Mouse (Mus musculus): Measurements from ENCODE around the gene Apbb1ip. TPM values are rescaled to one million over a fixed set of nuclear protein-coding genes. Genes with fewer than 3 reads are reported as not detected.

Apbb1ip gene
- polyA plus RNA-seq, 1 experiment from 2014 or later, result 2.8 TPM

- no peak for ATAC-seq (ENCODE audit: insufficient number of reproducible peaks, low FRiP score, low TSS enrichment, low read depth)
- Histone ChIP-seq H3K9ac (no peak overlapping the region), H3K27ac (no peak overlapping the region), H3K4me3 (no peak overlapping the region), H3K9me3 (no peaks in the 10 kb centered on the region), H3K4me2 (no peak overlapping the region), H3K27me3 (no peaks in the 10 kb centered on the region), H3K4me1 (no peaks in the 10 kb centered on the region), H3K36me3 (no peaks in the 10 kb centered on the region)
- 80% methylated on average over 2 of the region's 2 CpGs for WGBS
Observed at GRCm38 (mm10) chr2:22753461-22754075, 20.3 kb upstream of the Apbb1ip start.

- Histone ChIP-seq H3K4me3 (no peak overlapping the region), H3K4me2 (no peak overlapping the region), H3K4me1 (no peaks in the 10 kb centered on the region), H3K36me3 (no peaks in the 10 kb centered on the region), H3K27ac (no peak overlapping the region), H3K9ac (no peak overlapping the region), H3K9me3 (no peaks in the 10 kb centered on the region), H3K27me3 (no peaks in the 10 kb centered on the region)
- ATAC-seq (ENCODE audit: insufficient number of reproducible peaks, low FRiP score, low TSS enrichment, low read depth), result no peak
- WGBS, result 58% methylated on average over 4 of the region's 4 CpGs
Observed at GRCm38 (mm10) chr2:22754222-22754824, 19.6 kb upstream of the Apbb1ip start.

DNA sequence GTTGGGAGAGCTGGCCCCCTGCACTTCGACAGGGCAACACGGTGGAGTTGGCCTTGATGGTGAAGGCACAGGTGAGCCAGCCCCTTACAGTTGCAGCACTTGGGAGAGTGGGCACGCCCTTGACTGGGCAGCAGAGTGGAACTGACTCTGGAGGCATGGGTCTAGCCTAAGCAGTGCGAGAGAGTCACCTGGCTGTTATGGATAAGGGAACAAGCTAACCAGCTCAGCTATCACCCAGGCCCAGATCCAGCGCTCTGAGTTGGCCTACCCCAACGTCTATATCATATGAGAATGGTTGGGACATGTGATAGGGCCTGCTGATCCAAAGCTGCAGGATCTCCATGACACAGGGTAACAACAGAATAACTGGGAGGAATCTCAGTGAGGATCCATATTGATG, 18.3 kb upstream of the Apbb1ip start:
- H3K4me3 ChIP-seq, result no peak overlapping the region
- H3K27ac ChIP-seq, result no peak overlapping the region
- H3K9me3 ChIP-seq, result no peaks in the 10 kb centered on the region
- WGBS, result 83% methylated on average over 6 of the region's 6 CpGs
- no peaks in the 10 kb centered on the region for H3K4me1 ChIP-seq
- H3K9ac ChIP-seq, result no peak overlapping the region
- H3K4me2 ChIP-seq, result no peak overlapping the region
- no peaks in the 10 kb centered on the region for H3K36me3 ChIP-seq
- no peaks in the 10 kb centered on the region for H3K27me3 ChIP-seq
- no peak for ATAC-seq (ENCODE audit: insufficient number of reproducible peaks, low FRiP score, low TSS enrichment, low read depth)

DNA sequence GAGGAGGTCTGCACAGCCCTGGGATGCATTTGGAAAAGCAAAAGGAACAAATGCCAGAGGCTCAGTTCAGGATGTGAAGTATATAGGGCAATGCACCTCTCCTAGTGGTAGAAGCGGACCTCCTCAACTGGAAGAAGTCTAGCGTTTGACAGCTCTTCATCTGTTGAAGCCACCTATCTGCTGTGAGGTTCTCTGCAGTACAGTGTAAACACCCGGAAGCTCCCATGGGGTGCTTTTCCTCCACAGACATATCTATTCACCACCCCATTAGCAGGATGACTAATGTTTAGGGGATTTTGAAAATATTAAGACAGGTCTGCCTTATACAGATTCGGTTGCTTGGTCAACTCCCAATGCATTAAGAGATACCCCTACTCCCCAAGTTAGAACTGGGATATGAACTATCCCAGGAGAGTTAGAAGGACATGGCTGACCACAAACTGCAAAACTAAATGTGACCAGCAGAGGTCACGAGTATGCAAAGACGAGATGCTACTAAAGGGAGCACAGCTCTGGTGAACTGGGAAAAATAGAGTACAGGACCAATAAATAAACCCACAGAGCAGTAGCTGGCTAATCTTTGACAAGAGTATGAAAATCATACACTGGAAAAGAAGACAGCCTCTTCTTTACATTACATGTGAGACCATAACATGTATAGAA, 15.5 kb upstream of the Apbb1ip start:
- no peak overlapping the region for H3K27ac ChIP-seq
- no peak overlapping the region for H3K9ac ChIP-seq
- no peak overlapping the region for H3K4me2 ChIP-seq
- no peaks in the 10 kb centered on the region for H3K36me3 ChIP-seq
- 36% methylated on average over 6 of the region's 6 CpGs for WGBS
- no peak overlapping the region for H3K4me3 ChIP-seq
- ATAC-seq (ENCODE audit: insufficient number of reproducible peaks, low FRiP score, low TSS enrichment, low read depth), result no peak
- no peaks in the 10 kb centered on the region for H3K9me3 ChIP-seq
- no peaks in the 10 kb centered on the region for H3K27me3 ChIP-seq
- no peaks in the 10 kb centered on the region for H3K4me1 ChIP-seq

GRCm38 (mm10) chr2:22760452-22760851, 13.4 kb upstream of the Apbb1ip start:
- Histone ChIP-seq H3K9me3 (no peaks in the 10 kb centered on the region), H3K4me3 (no peak overlapping the region), H3K9ac (no peak overlapping the region), H3K4me2 (no peak overlapping the region), H3K4me1 (no peaks in the 10 kb centered on the region), H3K36me3 (no peaks in the 10 kb centered on the region), H3K27ac (no peak overlapping the region), H3K27me3 (no peaks in the 10 kb centered on the region)
- WGBS, result 33% methylated on average over 2 of the region's 2 CpGs
- no peak for ATAC-seq (ENCODE audit: insufficient number of reproducible peaks, low FRiP score, low TSS enrichment, low read depth)

DNA sequence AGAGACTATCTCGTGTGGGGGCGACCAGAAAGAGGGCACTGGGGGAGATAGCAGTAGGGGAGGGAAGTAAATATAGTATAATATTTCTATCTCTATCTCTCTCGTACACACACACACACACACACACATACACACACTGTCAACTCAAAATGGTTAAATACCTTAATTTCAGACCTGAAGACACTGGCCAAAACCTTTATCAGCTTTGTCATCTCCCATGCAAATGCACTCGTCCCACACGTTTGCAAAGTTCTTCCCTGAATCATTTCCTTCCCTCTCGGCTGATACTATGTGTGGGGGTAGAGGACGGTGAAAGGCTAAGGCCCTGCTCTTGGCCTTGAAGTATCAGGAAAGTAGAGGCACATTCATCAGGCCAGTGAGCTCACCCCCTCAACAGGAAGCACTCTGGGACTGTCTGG, 12.8 kb upstream of the Apbb1ip start:
- Histone ChIP-seq H3K27ac (no peak overlapping the region), H3K4me2 (no peak overlapping the region), H3K9me3 (no peaks in the 10 kb centered on the region), H3K36me3 (no peaks in the 10 kb centered on the region), H3K9ac (no peak overlapping the region), H3K4me3 (no peak overlapping the region), H3K4me1 (no peaks in the 10 kb centered on the region), H3K27me3 (no peaks in the 10 kb centered on the region)
- whole genome bisulfite sequencing, result 66% methylated on average over 7 of the region's 7 CpGs
- ATAC-seq (ENCODE audit: insufficient number of reproducible peaks, low FRiP score, low TSS enrichment, low read depth), result no peak

DNA sequence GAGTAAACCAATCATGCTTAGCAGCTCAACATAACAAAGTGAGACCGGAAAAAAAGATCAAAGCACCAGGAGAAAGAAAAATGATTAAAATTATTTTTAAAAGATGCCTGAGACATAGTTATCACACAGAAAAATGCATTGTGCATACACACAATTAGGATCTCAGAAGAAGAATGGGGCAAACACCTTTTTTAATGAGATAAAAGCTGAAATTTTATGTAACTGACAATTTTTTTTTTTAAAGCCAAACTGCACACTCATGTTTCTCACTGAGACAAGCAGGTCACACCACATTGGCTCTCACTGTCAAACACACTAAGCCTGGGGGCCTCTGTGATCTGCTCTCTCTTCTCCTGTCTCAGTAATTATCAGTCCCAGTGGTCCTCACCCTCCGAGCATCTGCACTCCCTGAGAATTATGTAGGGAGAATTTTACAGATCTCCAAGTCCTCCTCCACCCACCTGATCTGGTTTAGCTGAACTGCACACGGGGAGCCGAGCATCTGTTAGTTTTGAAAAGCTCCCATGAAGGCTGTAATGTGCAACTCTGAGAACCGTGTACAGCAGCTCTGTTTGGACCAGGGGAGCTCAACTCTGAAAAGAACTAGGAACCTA, 9.0 kb upstream of the Apbb1ip start:
- 49% methylated on average over 5 of the region's 5 CpGs for WGBS
- ATAC-seq (ENCODE audit: insufficient number of reproducible peaks, low FRiP score, low TSS enrichment, low read depth), result no peak

GRCm38 (mm10) chr2:22771311-22771710, 2.6 kb upstream of the Apbb1ip start:
- Histone ChIP-seq H3K36me3 (no peaks in the 10 kb centered on the region), H3K9ac (no peak overlapping the region), H3K27ac (no peak overlapping the region), H3K4me1 (0 out of 2 replicates have a peak, but pooled peaks cover 7% of the 10 kb centered on the region), H3K9me3 (no peaks in the 10 kb centered on the region), H3K27me3 (peaks cover 6% of the 10 kb centered on the region; the same call in 1 of the 2 replicates), H3K4me3 (no peak overlapping the region), H3K4me2 (no peak overlapping the region)
- no peak for ATAC-seq (ENCODE audit: insufficient number of reproducible peaks, low FRiP score, low TSS enrichment, low read depth)

More for the DNA sequence above, 9.0 kb upstream of the Apbb1ip start:
- H3K36me3 ChIP-seq, result no peaks in the 10 kb centered on the region
- H3K4me3 ChIP-seq, result no peak overlapping the region
- H3K27ac ChIP-seq, result no peak overlapping the region
- H3K27me3 ChIP-seq, result no peaks in the 10 kb centered on the region
- H3K4me1 ChIP-seq, result no peaks in the 10 kb centered on the region
- H3K9me3 ChIP-seq, result no peaks in the 10 kb centered on the region
- no peak overlapping the region for H3K4me2 ChIP-seq
- H3K9ac ChIP-seq, result no peak overlapping the region

DNA sequence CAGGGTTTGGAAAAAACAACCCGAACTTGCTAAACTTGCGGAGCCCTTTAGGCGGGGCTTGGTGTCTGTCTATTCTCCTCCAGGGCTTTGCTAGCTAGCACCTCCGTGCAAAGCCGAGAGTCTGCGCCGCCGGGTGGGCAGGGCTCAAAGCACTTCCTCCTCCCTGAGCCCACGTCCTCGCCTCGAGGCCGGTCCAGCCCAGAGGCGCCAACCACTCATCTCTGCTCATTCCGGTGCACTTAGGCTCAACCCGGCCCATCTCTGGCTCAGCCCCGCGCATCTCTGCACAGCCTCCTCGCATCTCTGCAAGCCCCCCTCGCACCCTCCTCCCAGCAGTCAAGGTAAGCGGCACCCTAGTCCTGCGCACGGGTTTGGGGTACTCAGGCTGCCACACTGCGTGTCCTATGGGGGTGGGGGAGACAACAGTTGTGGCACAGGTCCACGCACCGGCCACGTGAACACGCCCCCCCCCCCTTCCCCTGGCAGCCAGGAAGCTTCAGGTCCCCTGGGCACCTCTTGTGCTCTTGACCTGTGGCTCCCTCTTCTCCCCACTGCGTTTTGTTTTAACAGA, 372 bp downstream of the Apbb1ip start:
- under 1% methylated on average over 27 of the region's 28 CpGs for WGBS
- 0 out of 2 replicates have a peak, but pooled peaks cover 7% of the 10 kb centered on the region for H3K4me1 ChIP-seq
- no peaks in the 10 kb centered on the region for H3K36me3 ChIP-seq
- 0 out of 2 replicates have a peak overlapping the region, but pooled peaks have one; percentile 11 for H3K27ac ChIP-seq
- peak overlapping the region; percentile 43 for H3K4me3 ChIP-seq
- 0 out of 2 replicates have a peak overlapping the region, but pooled peaks have one; percentile 26 for H3K9ac ChIP-seq
- peak overlapping the region; percentile 67 for H3K4me2 ChIP-seq
- no peaks in the 10 kb centered on the region for H3K9me3 ChIP-seq
- ATAC-seq (ENCODE audit: insufficient number of reproducible peaks, low FRiP score, low TSS enrichment, low read depth), result no peak
- peaks cover 6% of the 10 kb centered on the region; the same call in 1 of the 2 replicates for H3K27me3 ChIP-seq

DNA sequence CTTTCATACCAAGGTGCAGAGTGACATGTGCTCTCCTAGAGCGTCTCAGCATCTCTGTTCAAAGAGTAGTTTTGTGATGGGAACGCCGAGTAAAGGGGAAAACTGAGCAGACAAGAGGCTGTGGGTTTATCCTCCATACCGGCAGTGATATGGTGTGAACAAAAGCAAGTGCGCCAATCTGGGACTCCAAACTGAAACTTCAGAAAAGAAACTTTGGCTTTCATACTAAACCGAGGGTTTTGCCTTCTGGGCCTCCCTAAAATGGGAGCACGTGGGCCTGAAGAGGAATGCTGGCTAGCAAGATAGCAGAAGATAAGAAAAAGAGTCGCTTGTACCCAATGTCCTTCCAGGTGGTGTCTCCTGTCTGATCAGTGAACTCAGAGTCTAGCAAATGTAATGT, 1.3 kb downstream of the Apbb1ip start:
- H3K4me1 ChIP-seq, result 0 out of 2 replicates have a peak, but pooled peaks cover 7% of the 10 kb centered on the region
- no peak overlapping the region for H3K4me2 ChIP-seq
- peaks cover 6% of the 10 kb centered on the region; the same call in 1 of the 2 replicates for H3K27me3 ChIP-seq
- no peak overlapping the region for H3K9ac ChIP-seq
- no peak for ATAC-seq (ENCODE audit: insufficient number of reproducible peaks, low FRiP score, low TSS enrichment, low read depth)
- H3K27ac ChIP-seq, result no peak overlapping the region
- no peaks in the 10 kb centered on the region for H3K9me3 ChIP-seq
- H3K36me3 ChIP-seq, result no peaks in the 10 kb centered on the region
- H3K4me3 ChIP-seq, result no peak overlapping the region
- 44% methylated on average over 8 of the region's 8 CpGs for WGBS

DNA sequence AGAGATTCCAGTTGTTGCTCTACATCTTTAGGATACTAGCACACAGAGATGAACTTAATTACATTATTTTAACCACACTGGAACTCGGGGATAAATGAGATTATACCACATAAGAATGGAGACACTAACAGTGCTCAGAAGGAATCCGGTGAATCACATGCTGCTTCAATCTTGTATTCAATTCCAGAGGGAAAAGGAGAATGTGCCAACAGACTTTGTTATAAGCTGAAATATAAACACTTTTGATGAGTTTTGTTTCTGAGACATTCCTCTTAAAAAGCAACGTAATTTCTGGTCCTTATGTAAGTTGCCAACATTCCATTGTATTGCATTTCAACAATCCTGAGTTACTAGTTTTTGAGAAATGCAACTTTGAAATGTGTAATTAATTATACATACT, 1.8 kb downstream of the Apbb1ip start:
- WGBS, result 54% methylated on average over 3 of the region's 3 CpGs
- no peak for ATAC-seq (ENCODE audit: insufficient number of reproducible peaks, low FRiP score, low TSS enrichment, low read depth)
- H3K27ac ChIP-seq, result no peak overlapping the region
- H3K4me3 ChIP-seq, result no peak overlapping the region
- H3K9ac ChIP-seq, result no peak overlapping the region
- H3K9me3 ChIP-seq, result no peaks in the 10 kb centered on the region
- H3K4me2 ChIP-seq, result no peak overlapping the region
- 0 out of 2 replicates have a peak, but pooled peaks cover 7% of the 10 kb centered on the region for H3K4me1 ChIP-seq
- peaks cover 6% of the 10 kb centered on the region; the same call in 1 of the 2 replicates for H3K27me3 ChIP-seq
- no peaks in the 10 kb centered on the region for H3K36me3 ChIP-seq
